Mouse (Mus musculus) adipose tissue, adult 10 weeks (tissue): ENCODE data around the gene Sowaha. TPM values are rescaled to one million over a fixed set of nuclear protein-coding genes. Genes with fewer than 3 reads are reported as not detected.

Experiments used
- polyA plus RNA-seq: library from polyadenylated mRNA; stranded (reverse); fragments of 350-450 nt; fragmentation: Illumina TruSeq; extraction: RNeasy Lipid Tissue Mini Kit (QIAGEN cat#74804); gene quantifications from one replicate; pipeline ENCODE4 v1.2.3, GENCODE M21; 2014; ENCODE audit warnings: low read depth, low replicate concordance

Sowaha gene
- polyA plus RNA-seq, result 0.25 TPM

DNA sequence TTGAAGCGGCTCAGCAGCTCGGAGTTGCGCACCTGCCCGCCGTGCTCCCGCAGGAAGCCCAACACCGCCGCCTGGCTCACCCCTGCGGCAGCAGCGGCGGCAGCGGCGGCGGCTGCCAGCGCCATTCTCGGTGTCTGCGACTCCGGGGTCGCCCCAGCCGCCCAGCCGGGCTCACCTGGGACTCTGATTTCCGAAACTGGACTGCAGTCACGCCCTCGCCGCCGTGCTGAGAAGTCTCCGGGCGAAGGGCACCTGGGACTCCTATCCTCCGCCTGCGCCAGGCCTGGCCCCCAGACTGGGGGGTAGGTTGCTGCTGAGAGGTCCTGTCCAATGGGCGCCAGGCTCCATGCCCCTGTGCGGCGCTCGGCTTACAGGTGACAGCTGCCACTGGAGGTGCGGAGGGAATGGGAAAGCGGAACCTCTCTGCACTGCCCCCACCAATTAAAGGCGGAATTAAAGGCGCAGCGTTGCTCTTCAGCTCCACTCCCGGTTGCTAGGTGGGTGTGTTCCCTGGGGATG, at the start of gene Sowaha, which contains the start of gene Gm9945:
Sowaha (minus strand) TSS at position 492 of the 519 bp plus-strand sequence.
Gm9945 (plus strand) TSS at position 384 of the 519 bp plus-strand sequence.

DNA sequence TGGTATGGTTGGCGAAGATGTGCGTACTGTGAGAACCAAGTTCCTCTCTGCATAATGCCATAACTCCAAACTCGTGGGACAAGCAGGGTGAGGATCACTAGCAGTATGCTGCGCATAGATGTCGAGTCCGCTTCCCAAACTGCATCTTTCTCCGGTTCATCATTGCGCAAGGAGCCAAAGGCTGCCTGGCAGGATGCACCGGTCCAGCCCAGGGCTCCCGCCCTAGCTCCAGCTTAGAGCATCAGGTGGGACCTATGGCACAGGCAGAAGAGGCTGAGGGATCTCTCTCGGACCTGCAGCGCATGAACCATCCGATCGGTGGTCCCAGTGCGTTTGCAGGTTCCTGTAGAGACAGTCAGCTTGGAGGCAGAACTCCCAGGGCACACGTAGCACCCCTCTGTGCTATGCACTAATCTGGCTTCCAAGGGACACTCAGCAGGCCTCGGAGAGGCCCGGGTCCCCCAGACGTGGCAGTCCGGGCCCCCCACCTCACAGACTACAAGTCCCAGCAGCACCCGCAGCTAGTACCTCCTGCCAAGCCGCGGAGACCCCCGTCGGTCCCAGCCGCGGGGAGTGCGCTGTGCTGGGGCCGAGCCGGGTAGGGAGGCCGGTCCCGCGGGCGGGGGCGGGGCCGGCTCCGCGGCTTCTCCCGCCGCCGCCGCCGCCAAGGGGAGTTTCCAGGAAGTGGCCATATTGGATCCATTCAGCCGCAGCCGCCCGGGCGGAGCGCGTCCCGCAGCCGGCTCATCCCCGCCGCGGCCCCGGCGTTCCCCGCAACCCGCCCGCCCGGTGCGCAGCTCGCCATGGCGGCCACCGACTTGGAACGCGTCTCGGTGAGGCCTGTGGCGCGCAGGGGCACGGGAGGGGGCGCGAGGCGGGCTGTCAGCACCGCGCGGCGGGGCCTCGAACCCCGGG, 39.4 kb upstream of the Sowaha start, which contains the start of gene Sept8:
Sept8 (plus strand) TSS at position 51 of the 915 bp plus-strand sequence.

DNA sequence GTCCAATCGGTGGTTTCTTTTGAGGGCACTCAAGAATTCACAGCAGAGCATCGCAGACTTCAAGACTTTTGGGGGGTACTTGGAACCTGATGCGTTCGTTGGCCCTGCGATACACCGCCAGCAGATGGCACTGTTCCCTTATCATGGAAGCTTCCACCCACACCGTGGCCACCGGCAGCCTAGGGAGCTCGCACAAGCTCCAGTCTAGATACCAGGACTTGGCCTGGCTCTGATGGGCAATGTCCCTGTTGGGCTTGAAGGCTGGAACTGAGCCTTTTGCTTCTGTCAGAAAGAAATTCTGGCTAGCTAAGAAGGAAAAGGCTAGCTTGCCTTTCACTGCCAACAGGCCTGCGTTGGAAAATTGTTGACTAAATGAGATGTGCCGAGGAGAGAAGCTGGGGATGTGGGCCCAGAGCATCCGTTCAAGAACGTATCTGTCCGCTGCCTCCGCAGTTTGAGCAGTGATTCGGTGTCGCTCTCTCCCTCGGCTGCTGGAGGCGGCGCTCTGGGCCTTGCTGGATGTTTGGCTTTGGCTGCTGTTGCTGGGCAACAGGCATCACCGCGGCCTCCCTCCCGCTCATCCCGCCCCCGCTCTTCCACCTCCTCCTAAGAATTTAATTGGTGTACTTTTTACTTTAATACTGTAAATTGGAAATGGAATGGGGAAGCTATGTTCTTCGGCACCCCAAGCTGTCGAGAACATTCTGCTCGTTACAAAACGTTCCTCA, 9.9 kb downstream of the Sowaha start, which contains the start of gene Gm9837:
Gm9837 (minus strand) TSS at position 512 of the 728 bp plus-strand sequence.

DNA sequence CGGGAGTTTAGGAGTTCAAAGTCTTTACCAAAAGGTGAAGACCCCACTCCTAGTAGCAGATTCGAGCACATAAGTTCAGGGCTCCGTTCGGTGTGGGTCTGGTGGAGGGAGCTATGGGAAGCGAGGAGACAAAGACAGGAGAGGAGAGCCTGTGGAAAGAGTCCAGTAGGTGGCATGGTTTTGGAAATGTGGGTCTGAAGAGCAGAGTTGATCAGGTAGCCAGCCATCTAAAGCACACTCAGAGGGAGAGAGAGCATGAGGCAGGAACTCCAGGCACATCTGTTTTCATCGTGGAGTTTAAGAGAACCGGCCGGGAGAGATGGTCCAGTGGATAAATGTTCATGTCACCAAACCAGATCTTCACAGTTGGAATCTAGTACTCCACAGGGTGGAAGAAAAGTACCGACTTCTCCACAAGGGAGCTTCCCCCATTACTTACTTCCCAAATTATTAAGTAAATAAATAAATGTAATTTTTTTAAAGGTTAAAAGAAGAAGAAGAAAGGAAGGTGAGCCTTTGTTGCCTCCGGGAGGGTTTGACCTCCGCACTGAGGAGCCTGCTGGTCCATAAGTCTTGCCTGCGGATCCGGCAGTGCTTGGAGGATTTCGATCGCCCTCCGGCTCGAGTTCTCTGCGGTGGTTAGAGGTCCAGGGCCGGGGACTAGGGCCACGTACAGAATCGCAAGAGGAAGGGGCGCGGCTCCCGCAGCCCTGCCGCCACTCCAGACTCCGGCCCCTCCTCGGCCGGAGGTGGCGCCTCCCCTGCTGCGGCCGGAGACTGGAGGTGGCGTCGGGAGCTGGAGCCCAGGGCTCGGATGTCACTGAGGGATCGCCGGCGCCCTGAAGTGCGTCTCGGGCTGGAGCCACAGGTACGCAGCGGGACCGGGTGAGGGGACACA, 23.4 kb downstream of the Sowaha start, which contains the start of the genes Gm10447 and Shroom1:
Gm10447 (minus strand) TSS at position 637 of the 898 bp plus-strand sequence.
Shroom1 (plus strand) TSS at position 732 of the 898 bp plus-strand sequence.

DNA sequence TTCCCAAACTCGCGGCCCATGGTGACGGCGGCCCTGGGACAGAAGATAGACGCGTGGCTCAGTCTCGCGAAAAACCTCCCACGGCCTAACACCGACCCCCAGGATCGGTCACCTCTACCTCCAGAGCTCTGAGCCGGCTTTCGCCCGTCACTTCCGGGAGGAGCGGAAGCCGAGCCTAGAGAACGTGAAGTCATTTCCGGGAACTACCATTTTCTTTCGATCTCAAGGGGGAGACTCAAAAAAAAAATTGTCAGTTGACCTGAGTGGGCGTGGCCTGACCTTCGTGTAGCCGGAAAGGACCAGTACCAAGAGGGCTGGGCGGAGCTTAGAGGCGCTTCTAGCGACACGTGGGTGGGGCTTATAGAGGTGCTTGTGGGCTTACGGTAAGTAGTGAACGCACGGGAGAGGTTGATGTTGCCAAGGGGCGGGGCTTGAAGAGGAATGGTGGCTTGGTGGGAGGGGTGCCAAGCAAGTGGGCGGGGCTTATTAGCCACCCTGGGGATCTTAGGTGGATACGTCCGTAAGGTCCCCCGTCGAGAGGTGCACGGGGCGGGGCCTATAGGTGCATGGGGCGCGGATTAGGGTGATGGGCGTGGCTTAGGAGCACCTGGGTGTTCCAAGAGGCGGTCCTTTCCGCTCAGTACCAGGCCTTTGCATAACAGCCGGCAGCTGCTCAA, 49.3 kb downstream of the Sowaha start, which contains the start of the genes Uqcrq and Gdf9:
Uqcrq (minus strand) TSS at position 162 of the 677 bp plus-strand sequence.
Gdf9 (plus strand) TSS at position 354 of the 677 bp plus-strand sequence.

Other genes with a start within 250 kb of the Sowaha start
- gene Hspa4, start 179.8 kb downstream of the Sowaha start, polyA plus RNA-seq, result 106 TPM
- gene Zcchc10, start 155.6 kb downstream of the Sowaha start, polyA plus RNA-seq, result 8.2 TPM
- 36.5 TPM for gene Aff4, start 129.4 kb downstream of the Sowaha start, polyA plus RNA-seq
- gene Leap2, start 57.1 kb downstream of the Sowaha start, polyA plus RNA-seq, result not detected
- gene Uqcrq, start 49.4 kb downstream of the Sowaha start, polyA plus RNA-seq, result 298 TPM
- 1.1 TPM for gene Gdf9, start 49.3 kb downstream of the Sowaha start, polyA plus RNA-seq
- gene Gm10447, start 23.2 kb downstream of the Sowaha start, polyA plus RNA-seq, result 1.2 TPM
- gene Shroom1, start 23.1 kb downstream of the Sowaha start, polyA plus RNA-seq, result 7.7 TPM
- gene Gm9837, start 9.8 kb downstream of the Sowaha start, polyA plus RNA-seq, result not detected
- not detected for gene Gm9945, start 108 bp downstream of the Sowaha start, polyA plus RNA-seq
- gene Sept8, start 39.0 kb upstream of the Sowaha start, polyA plus RNA-seq, result 31.8 TPM
- 13.1 TPM for gene Kif3a, start 87.1 kb upstream of the Sowaha start, polyA plus RNA-seq
- gene Il4, start 138.4 kb upstream of the Sowaha start, polyA plus RNA-seq, result not detected
- not detected for gene Il13, start 154.4 kb upstream of the Sowaha start, polyA plus RNA-seq
- 17.0 TPM for gene Rad50, start 227.0 kb upstream of the Sowaha start, polyA plus RNA-seq
- not detected for gene Il5, start 240.5 kb upstream of the Sowaha start, polyA plus RNA-seq